Mouse (Mus musculus) adrenal gland, postnatal 10 days (tissue): ENCODE measurements around the gene Cacng6. TPM values are rescaled to one million over a fixed set of nuclear protein-coding genes. Genes with fewer than 3 reads are reported as not detected.
A peak's percentile ranks its signal among the peaks of the same experiment; 100 is the strongest.

ENCODE experiments used
- DNase-seq: peaks from one replicate; pipeline ENCODE4 v3.0.0; 2021; ENCODE audit warnings: mixed read lengths
- microRNA-seq: library from miRNA; unstranded; fragments of <30 nt; microRNA quantifications from one replicate; pipeline ENCODE4 v1.2.0, GENCODE M21; 2021
- total RNA-seq, 2 experiments: library from RNA; stranded (reverse); gene quantifications; 2 replicates each; pipeline ENCODE4 v1.2.3; 2021

Cacng6 gene
- total RNA-seq, 2 experiments from 2014 or later, result 1.5 to 6.5 TPM

DNA sequence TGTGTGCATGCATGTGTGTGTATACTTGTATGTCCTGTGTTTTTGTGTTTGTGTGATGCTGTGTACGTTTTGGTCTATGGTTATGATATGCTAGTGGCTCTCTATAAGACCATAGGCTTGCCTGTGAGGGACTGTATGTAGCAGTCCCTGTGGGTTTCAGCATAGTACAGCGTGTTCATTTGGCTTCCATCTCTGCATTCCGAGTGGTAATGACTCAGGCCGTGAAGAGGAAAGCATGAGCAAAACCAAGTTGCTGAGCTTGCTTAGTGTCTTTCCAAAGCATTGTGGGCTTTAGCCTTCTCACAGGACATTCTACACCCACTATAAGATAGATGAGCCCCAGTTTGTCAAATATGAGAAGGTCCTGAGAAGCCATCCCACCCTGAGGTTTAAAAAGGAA, 39.3 kb downstream of the Cacng6 start:
- DNase-seq, result no peak

DNA sequence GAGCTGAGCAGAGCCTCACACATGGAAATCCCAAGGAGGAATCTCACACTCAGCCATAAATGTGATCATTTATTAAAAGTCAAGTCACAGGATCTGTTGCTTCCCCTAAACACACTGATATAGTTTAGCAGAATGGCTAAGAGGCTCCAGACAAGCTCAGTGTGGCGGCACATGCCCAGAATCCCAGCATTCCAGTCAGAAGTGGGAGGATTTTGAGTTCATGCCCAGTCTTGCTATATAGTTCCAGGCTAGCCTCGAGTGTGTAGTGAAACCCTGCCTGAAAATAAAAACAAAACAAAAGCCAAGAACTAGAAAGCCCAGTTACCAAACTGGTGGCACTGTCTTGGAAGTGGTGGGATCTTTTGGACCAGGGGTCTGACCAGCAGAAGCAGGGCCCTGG, 44.6 kb downstream of the Cacng6 start:
- DNase-seq, result no peak

DNA sequence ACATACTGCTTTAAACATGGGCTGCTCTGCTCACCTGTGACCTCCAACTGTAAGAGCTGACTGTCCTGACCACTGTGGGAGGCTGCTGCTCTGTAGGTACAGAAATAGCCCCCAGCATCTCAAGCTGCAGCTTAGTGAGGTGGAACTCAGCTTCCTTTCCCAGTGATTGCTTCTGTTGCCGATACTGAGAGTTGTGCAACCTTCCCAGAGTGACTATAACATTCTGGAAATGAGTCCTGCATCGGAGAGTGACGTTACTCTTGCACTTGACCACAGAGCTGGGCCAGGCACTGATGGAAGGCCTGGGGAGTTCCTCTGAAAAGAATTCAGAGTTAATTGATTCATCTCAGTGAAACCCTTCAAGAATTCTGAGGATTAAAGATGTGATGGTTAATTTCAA, 48.8 kb downstream of the Cacng6 start:
- DNase-seq, result no peak

DNA sequence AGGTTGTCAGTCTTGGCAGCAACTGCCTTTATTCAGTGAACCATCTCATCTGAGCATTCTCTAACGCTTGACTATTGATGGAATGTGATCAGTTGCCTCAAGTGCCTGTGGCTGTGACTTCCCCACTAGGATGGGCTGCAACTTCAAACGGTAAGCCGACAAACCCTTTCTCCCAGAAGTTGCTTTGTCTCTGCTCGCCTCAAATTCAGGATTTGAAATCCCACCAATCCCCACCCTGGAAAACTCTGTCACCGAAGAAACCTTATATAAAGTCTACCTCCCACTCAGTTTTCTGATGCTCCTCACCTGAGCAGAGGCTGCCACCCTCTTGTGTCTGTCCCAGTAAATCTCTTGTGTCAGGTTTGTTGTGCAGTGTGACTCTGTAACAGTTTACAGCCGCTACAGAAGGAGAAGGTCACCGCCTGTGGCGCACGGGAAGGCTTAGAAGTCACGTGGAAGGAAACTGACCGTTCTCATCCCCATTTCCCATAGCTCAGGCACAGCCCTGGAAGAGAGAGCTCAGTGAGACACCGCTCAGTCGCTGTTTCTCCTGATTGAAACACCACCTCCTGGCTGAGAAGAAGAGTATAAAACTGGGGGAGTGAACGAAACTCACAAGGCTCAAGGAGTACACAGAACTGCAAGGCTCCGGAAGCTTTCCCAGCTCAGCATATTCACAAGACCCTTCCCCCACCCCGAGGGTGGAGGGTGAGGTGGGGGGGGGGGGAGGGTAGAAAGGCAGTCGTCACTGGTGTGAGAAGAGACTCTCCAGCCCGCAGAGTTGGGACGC, 50.5 kb downstream of the Cacng6 start:
- no peak for DNase-seq

DNA sequence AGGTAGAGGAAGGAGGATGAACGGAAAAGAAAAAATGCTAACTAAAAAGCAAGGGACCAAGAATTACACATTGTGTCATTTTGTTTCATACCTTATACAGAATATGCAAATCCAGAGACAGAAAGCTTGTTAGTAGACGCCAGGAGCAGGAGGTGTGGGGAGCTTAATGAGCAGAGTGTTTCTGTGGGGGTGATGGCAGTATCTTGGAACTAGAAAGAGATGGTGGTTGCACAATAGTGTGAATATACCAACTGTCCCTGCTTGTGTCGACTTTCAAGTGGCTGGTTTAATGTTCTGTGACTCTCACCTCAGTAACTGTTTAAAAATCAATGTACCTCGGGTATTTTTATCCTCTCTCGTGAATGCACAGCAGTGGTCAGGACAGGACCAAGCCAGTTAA, 52.7 kb downstream of the Cacng6 start:
- no peak for DNase-seq

DNA sequence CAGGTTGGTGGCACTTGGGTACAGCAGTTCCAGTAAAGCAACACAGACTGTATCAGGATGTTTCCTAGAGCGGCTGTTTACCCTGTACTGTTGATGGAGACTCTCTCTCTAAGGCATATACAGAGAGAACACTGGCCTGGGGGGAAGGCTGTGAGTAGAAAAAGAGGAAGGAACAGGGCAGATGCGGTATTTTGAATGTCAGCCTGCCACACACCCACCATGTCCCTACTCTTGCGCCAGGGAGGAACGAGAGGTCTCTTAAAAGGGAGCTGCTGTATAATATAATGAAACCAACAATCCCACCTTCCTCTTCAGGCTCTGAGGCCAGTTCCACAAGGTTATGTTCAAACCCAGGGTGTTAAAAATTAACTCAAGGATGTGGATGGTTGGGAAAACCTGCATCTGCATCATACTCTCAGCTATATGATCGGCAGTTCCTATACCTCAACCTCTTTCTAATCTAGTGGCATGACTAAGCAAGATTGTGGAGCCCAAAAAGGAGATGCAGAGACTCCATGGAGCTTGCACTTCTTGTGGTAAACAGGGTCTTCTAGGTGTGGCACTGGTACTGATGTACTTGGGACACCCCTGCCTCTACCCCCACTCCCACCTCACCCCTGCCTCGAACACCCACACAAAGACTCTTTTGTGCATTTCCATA, 58.1 kb downstream of the Cacng6 start:
- DNase-seq, result no peak

Small RNA genes within 50 kb of the gene (microRNA-seq; reads per million reads assigned to microRNA genes)
- gene Gm23450, result 52.2 reads per million, percentile 35 among the genes with 10 or more reads in this experiment

Other genes with a start within 250 kb of the Cacng6 start
- gene Nlrp12, start 174.5 kb upstream of the Cacng6 start, total RNA-seq, result 1 to 10 TPM in 1 of 2 experiments, under 1 TPM in 1; 0.15 to 1.0 TPM
- 100 to 1,000 TPM; 110 to 126 TPM for gene Myadm, start 135.1 kb upstream of the Cacng6 start, total RNA-seq
- gene Prkcg, start 135.0 kb upstream of the Cacng6 start, total RNA-seq, result 1 to 10 TPM; 1.6 to 2.6 TPM
- gene Cacng7, start 91.2 kb upstream of the Cacng6 start, total RNA-seq, result 1 to 10 TPM; 8.8 to 9.4 TPM
- gene Cacng8, start 33.5 kb upstream of the Cacng6 start, total RNA-seq, result 1 to 10 TPM; 2.5 to 3.3 TPM
- 1 to 10 TPM; 4.3 to 6.6 TPM for gene Tarm1, start 78.4 kb downstream of the Cacng6 start, total RNA-seq
- under 1 TPM; 0.58 to 0.72 TPM for gene Oscar, start 192.0 kb downstream of the Cacng6 start, total RNA-seq
- gene Ndufa3, start 193.2 kb downstream of the Cacng6 start, total RNA-seq, result 1,000 to 10,000 TPM; 1,038 to 1,129 TPM
- 10 to 100 TPM; 24.1 to 26.4 TPM for gene Tfpt, start 205.7 kb downstream of the Cacng6 start, total RNA-seq
- 10 to 100 TPM; 34.5 to 39.4 TPM for gene Prpf31, start 205.8 kb downstream of the Cacng6 start, total RNA-seq
- 10 to 100 TPM; 56.7 to 58.5 TPM for gene Cnot3, start 221.1 kb downstream of the Cacng6 start, total RNA-seq
- 10 to 100 TPM; 11.9 to 13.2 TPM for gene Leng1, start 241.6 kb downstream of the Cacng6 start, total RNA-seq